Mouse (Mus musculus) stomach, postnatal 0 days (tissue): ENCODE results near the gene Ly9. TPM values are rescaled to one million over a fixed set of nuclear protein-coding genes. Genes with fewer than 3 reads are reported as not detected.

Source experiments
- ATAC-seq: fragments of 200-750 bp; cut with Nextera tagmentation; 2 replicates; pipeline ENCODE4 v1.8.0; 2017; ENCODE audit not compliant: low FRiP score, low TSS enrichment
- DNase-seq: peaks from one replicate; pipeline ENCODE4 v3.0.0-alpha.2; 2016; ENCODE audit warnings: low spot score
- H3K27ac ChIP-seq: fragments of 300-500 bp; sonication (generic); replicated peaks from 2 replicates; pipeline ENCODE4 v1.5.1; 2014; ENCODE audit warnings: mild to moderate bottlenecking, control low read depth
- H3K27me3 ChIP-seq: fragments of 300-500 bp; sonication (generic); 2 replicates; pipeline ENCODE4 v1.6.1; 2014; ENCODE audit warnings: low read length; ENCODE audit not compliant: control insufficient read depth, insufficient read depth
- H3K36me3 ChIP-seq: fragments of 300-500 bp; sonication (generic); 2 replicates; pipeline ENCODE4 v1.6.1; 2014; ENCODE audit warnings: low read length, mixed read lengths; ENCODE audit not compliant: control insufficient read depth, insufficient read depth
- H3K4me1 ChIP-seq: fragments of 300-500 bp; sonication (generic); replicated peaks from 2 replicates; pipeline ENCODE4 v1.6.1; 2014; ENCODE audit warnings: antibody characterized with exemption; ENCODE audit not compliant: control insufficient read depth, insufficient read depth
- H3K4me2 ChIP-seq: fragments of 300-500 bp; sonication (generic); replicated peaks from 2 replicates; pipeline ENCODE4 v1.6.1; 2014; ENCODE audit warnings: low read depth, mild to moderate bottlenecking, control low read depth, moderate library complexity
- H3K4me3 ChIP-seq: fragments of 300-500 bp; sonication (generic); 2 replicates; pipeline ENCODE4 v1.5.1; 2014; ENCODE audit warnings: low read depth, low read length, control low read depth
- H3K9ac ChIP-seq: fragments of 300-500 bp; sonication (generic); 2 replicates; pipeline ENCODE4 v1.6.1; 2014; ENCODE audit warnings: mild to moderate bottlenecking, low read length, control low read depth, mixed read lengths
- H3K9me3 ChIP-seq: fragments of 300-500 bp; sonication (generic); 2 replicates; pipeline ENCODE4 v1.6.1; 2016; ENCODE audit warnings: low read length; ENCODE audit not compliant: control insufficient read depth
- CTCF ChIP-seq: IDR thresholded peaks from 2 replicates; pipeline ENCODE4 v1.5.1; 2016; ENCODE audit warnings: antibody characterized with exemption, low read depth, mild to moderate bottlenecking, moderate library complexity
- EP300 ChIP-seq: optimal IDR thresholded peaks from 2 replicates; pipeline ENCODE3; 2016; ENCODE audit warnings: antibody characterized with exemption
- WGBS: fragments of 180-500 bp; shearing (Covaris S2); extraction: QIAGEN DNeasy Blood & Tissue Kit; methylation state at CpG from one replicate; pipeline ENCODE4 v1.1.7; 2014; 5-methylcytosine and 5-hydroxymethylcytosine counted together
- polyA plus RNA-seq: library from polyadenylated mRNA; unstranded; fragments of >200 nt; fragmentation: Nextera tagmentation; extraction: Ambion mirVana; gene quantifications from 2 replicates; pipeline ENCODE4 v1.2.1, GENCODE M21; 2015

Ly9 gene
- 0.13 and 0.18 TPM in 2 replicates for polyA plus RNA-seq

DNA sequence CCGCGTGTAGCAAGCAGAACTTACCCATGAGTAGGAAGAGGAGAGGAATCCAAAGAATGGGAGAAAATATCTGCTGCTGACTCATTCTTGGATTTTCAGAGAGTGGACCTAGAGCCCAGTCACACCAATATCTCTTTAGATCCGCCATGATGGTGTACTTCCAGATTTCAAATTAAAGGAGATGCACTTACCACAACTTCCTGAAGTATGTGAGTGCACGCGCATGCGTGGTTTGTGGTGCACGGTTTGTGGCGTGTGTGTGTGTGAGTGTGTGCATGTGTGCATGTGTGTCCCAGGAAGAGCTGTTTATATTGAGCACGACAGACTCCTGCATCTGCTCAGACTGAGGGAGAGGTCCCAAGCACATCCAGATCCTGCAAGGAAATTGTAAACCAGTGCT, at the start of gene Ly9:
Ly9 (minus strand) TSS at position 235 of the 400 bp plus-strand sequence.
- Histone ChIP-seq H3K4me1 (no peaks in the 10 kb centered on the region), H3K27me3 (no peaks in the 10 kb centered on the region), H3K4me3 (no peak within 1 kb of the TSS), H3K4me2 (no peak within 1 kb of the TSS), H3K36me3 (no peaks in the 10 kb centered on the region), H3K27ac (no peak within 1 kb of the TSS), H3K9ac (no peak within 1 kb of the TSS), H3K9me3 (no peaks in the 10 kb centered on the region)
- 74% methylated on average over 9 of the region's 9 CpGs for WGBS
- ATAC-seq (no peak), DNase-seq (no peak)
- TF ChIP-seq CTCF (no peak), EP300 (no peak)

- Histone ChIP-seq H3K27me3 (no peaks in the 10 kb centered on the region), H3K9ac (no peak within 1 kb of the TSS), H3K9me3 (no peaks in the 10 kb centered on the region), H3K36me3 (no peaks in the 10 kb centered on the region), H3K4me3 (no peak within 1 kb of the TSS), H3K4me2 (no peak within 1 kb of the TSS), H3K4me1 (no peaks in the 10 kb centered on the region), H3K27ac (no peak within 1 kb of the TSS)
- TF ChIP-seq EP300, result no peak
- no peak for TF ChIP-seq CTCF
- ATAC-seq (no peak), DNase-seq (no peak)
- 87% methylated on average over 5 of the region's 5 CpGs for WGBS
Observed at GRCm38 (mm10) chr1:171652734-171653133, 45.5 kb upstream of the Ly9 start, which contains the start of gene Slamf7. Gene Slamf7 (minus strand): TSS chr1:171653035.

GRCm38 (mm10) chr1:171648840-171649239, 41.6 kb upstream of the Ly9 start:
- Histone ChIP-seq H3K36me3 (no peaks in the 10 kb centered on the region), H3K9me3 (no peaks in the 10 kb centered on the region), H3K27me3 (no peaks in the 10 kb centered on the region), H3K4me1 (no peaks in the 10 kb centered on the region), H3K4me3 (no peak overlapping the region), H3K27ac (no peak overlapping the region), H3K4me2 (no peak overlapping the region), H3K9ac (no peak overlapping the region)
- ATAC-seq (no peak), DNase-seq (no peak)
- WGBS, result 50% methylated on average over 8 of the region's 8 CpGs
- no peak for TF ChIP-seq EP300
- no peak for TF ChIP-seq CTCF

GRCm38 (mm10) chr1:171647716-171648115, 40.5 kb upstream of the Ly9 start:
- Histone ChIP-seq H3K36me3 (no peaks in the 10 kb centered on the region), H3K4me2 (no peak overlapping the region), H3K27me3 (no peaks in the 10 kb centered on the region), H3K4me3 (no peak overlapping the region), H3K9me3 (no peaks in the 10 kb centered on the region), H3K27ac (no peak overlapping the region), H3K4me1 (no peaks in the 10 kb centered on the region), H3K9ac (no peak overlapping the region)
- DNase-seq (no peak), ATAC-seq (no peak)
- TF ChIP-seq EP300 (no peak), CTCF (no peak)
- WGBS, result 85% methylated on average over 5 of the region's 5 CpGs

- WGBS, result 61% methylated on average over 5 of the region's 5 CpGs
Observed at GRCm38 (mm10) chr1:171646429-171646940, 39.3 kb upstream of the Ly9 start.

DNA sequence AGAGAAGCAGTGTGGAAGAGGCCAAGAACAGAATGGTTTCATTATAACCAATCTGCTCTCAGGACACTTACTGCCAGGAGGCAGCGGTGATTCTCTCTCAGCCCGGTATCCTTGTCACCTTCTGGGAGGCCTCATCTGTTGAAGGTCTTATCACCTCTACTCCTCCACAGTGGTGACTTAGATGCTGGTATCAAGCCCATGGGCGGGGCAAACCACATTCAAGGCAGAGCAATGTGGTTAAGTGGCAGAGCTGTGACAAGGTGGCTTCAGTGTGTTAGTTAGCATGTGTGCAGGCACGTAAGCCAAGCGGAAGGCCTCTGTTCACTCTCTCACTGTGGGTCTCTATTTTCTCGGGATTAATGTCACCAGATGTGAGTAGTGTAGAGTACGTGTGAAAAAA, 36.4 kb upstream of the Ly9 start:
- Histone ChIP-seq H3K4me2 (no peak overlapping the region), H3K27me3 (no peaks in the 10 kb centered on the region), H3K9me3 (no peaks in the 10 kb centered on the region), H3K27ac (no peak overlapping the region), H3K4me1 (no peaks in the 10 kb centered on the region), H3K4me3 (no peak overlapping the region), H3K36me3 (no peaks in the 10 kb centered on the region), H3K9ac (no peak overlapping the region)
- ATAC-seq, result no peak
- DNase-seq, result no peak
- no peak for TF ChIP-seq EP300
- WGBS, result 71% methylated on average over 7 of the region's 7 CpGs

More at GRCm38 (mm10) chr1:171646429-171646940, 39.3 kb upstream of the Ly9 start:
- no peak overlapping the region for H3K4me3 ChIP-seq
- no peaks in the 10 kb centered on the region for H3K4me1 ChIP-seq
- DNase-seq, result no peak
- no peak overlapping the region for H3K9ac ChIP-seq
- TF ChIP-seq EP300 (no peak), CTCF (no peak)
- no peak for ATAC-seq
- no peak overlapping the region for H3K4me2 ChIP-seq
- no peaks in the 10 kb centered on the region for H3K36me3 ChIP-seq
- no peaks in the 10 kb centered on the region for H3K9me3 ChIP-seq
- no peaks in the 10 kb centered on the region for H3K27me3 ChIP-seq
- H3K27ac ChIP-seq, result no peak overlapping the region
